Mouse (Mus musculus) MEL (cell line): ENCODE results near the gene Arhgap18. TPM values are rescaled to one million over a fixed set of nuclear protein-coding genes. Genes with fewer than 3 reads are reported as not detected.

Source experiments
- DNase-seq: peaks from one replicate; pipeline ENCODE4 v3.0.0; 2011; ENCODE audit warnings: low read depth, low spot score
- H3K27ac ChIP-seq: 2 replicates; pipeline ENCODE4 v1.5.1; 2012; ENCODE audit warnings: low read depth, mild to moderate bottlenecking, control low read depth, low read length, moderate library complexity; ENCODE audit not compliant: control insufficient read depth
- H3K27me3 ChIP-seq, 2 experiments: fragments of 150-350 bp in 1 of 2; sonication (generic) in 1 of 2; 2 replicates each; pipeline ENCODE4 v1.6.1; 2012; ENCODE audit warnings: low read length in 2 of 2, mild to moderate bottlenecking in 2 of 2, improper control_type of control experiment in 1 of 2, moderate library complexity in 1 of 2; ENCODE audit not compliant: insufficient read depth in 2 of 2, control insufficient read depth in 1 of 2
- H3K36me3 ChIP-seq, 2 experiments: 2 replicates each; pipeline ENCODE4 v1.6.1; 2012 to 2014; ENCODE audit warnings: low read length in 2 of 2, improper control_type of control experiment in 1 of 2, inconsistent platforms in 1 of 2, mild to moderate bottlenecking in 1 of 2; ENCODE audit not compliant: insufficient read depth in 2 of 2, control insufficient read depth in 1 of 2
- H3K4me1 ChIP-seq, 2 experiments: fragments of 150-350 bp in 1 of 2; sonication (generic) in 1 of 2; 2 replicates each; pipeline ENCODE4 v1.6.1; 2012; ENCODE audit warnings: low read length in 2 of 2, improper control_type of control experiment in 1 of 2, mild to moderate bottlenecking in 1 of 2; ENCODE audit not compliant: insufficient read depth in 2 of 2, control insufficient read depth in 1 of 2
- H3K4me3 ChIP-seq, 2 experiments: fragments of 150-350 bp in 1 of 2; sonication (generic) in 1 of 2; 2 replicates each; pipeline ENCODE4 v1.5.1; 2012; ENCODE audit warnings: low read depth in 2 of 2, low read length in 2 of 2, mild to moderate bottlenecking in 2 of 2, moderate library complexity in 2 of 2, control low read depth in 1 of 2, improper control_type of control experiment in 1 of 2; ENCODE audit not compliant: control insufficient read depth in 1 of 2, insufficient read depth in 1 of 2
- H3K79me2 ChIP-seq: 2 replicates; pipeline ENCODE4 v1.6.1; 2012; ENCODE audit warnings: mild to moderate bottlenecking, low read length, moderate library complexity; ENCODE audit not compliant: control insufficient read depth, poor library complexity, insufficient read depth
- H3K9ac ChIP-seq: 2 replicates; pipeline ENCODE4 v1.6.1; 2012; ENCODE audit warnings: low read depth, mild to moderate bottlenecking, control low read depth, low read length, moderate library complexity; ENCODE audit not compliant: control insufficient read depth, poor library complexity, severe bottlenecking
- H3K9me3 ChIP-seq: fragments of 150-350 bp; sonication (generic); replicated peaks from 2 replicates; pipeline ENCODE4 v1.6.1; 2012; ENCODE audit warnings: mild to moderate bottlenecking, low read length, improper control_type of control experiment, moderate library complexity; ENCODE audit not compliant: insufficient read depth
- CHD2 ChIP-seq: IDR thresholded peaks from 2 replicates; pipeline ENCODE4 v1.6.1; 2011; ENCODE audit warnings: low read length, improper control_type of control experiment
- CTCF ChIP-seq, 3 experiments: IDR thresholded peaks in 2 of 3; conservative IDR thresholded peaks in 1 of 3; 2 replicates each; pipeline ENCODE4 v1.5.1; 2011 to 2012; ENCODE audit warnings: low read length in 3 of 3, low read depth in 2 of 3, mild to moderate bottlenecking in 2 of 3, improper control_type of control experiment in 1 of 3, inconsistent platforms in 1 of 3, mixed read lengths in 1 of 3, moderate library complexity in 1 of 3; ENCODE audit not compliant: control insufficient read depth in 1 of 3, insufficient read depth in 1 of 3, poor library complexity in 1 of 3, severe bottlenecking in 1 of 3
- E2F4 ChIP-seq: IDR thresholded peaks from 2 replicates; pipeline ENCODE4 v1.6.1; 2011; ENCODE audit warnings: low read depth, low read length, improper control_type of control experiment, borderline replicate concordance
- EP300 ChIP-seq, 2 experiments: IDR thresholded peaks; 2 replicates each; pipeline ENCODE4 v1.6.1; 2011; ENCODE audit warnings: improper control_type of control experiment in 2 of 2, low read length in 2 of 2, low read depth in 1 of 2, mild to moderate bottlenecking in 1 of 2
- JUND ChIP-seq: IDR thresholded peaks from 2 replicates; pipeline ENCODE4 v1.6.1; 2011; ENCODE audit warnings: low read depth, mild to moderate bottlenecking, improper control_type of control experiment, low read length
- KAT2A ChIP-seq: conservative IDR thresholded peaks from 2 replicates; pipeline ENCODE4 v1.6.1; 2012; ENCODE audit warnings: low read depth, low read length, improper control_type of control experiment, inconsistent platforms
- MAFK ChIP-seq: IDR thresholded peaks from 2 replicates; pipeline ENCODE4 v1.6.1; 2011; ENCODE audit warnings: low read depth, mild to moderate bottlenecking, low read length, improper control_type of control experiment, borderline replicate concordance
- MAX ChIP-seq: IDR thresholded peaks from 2 replicates; pipeline ENCODE4 v1.6.1; 2011; ENCODE audit warnings: low read length, improper control_type of control experiment
- MAZ ChIP-seq: IDR thresholded peaks from 2 replicates; pipeline ENCODE4 v1.6.1; 2012; ENCODE audit warnings: low read depth, mild to moderate bottlenecking, inconsistent platforms, low read length, improper control_type of control experiment
- MEF2A ChIP-seq: IDR thresholded peaks from 2 replicates; pipeline ENCODE4 v1.6.1; 2014; ENCODE audit warnings: low read depth, mild to moderate bottlenecking, inconsistent platforms, low read length, improper control_type of control experiment; ENCODE audit not compliant: poor library complexity, insufficient replicate concordance, severe bottlenecking; ENCODE audit errors: extremely low read depth
- MYC ChIP-seq: IDR thresholded peaks from 2 replicates; pipeline ENCODE4 v1.6.1; 2011; ENCODE audit warnings: low read depth, mild to moderate bottlenecking, low read length, improper control_type of control experiment, moderate library complexity
- NELFE ChIP-seq: IDR thresholded peaks from 2 replicates; pipeline ENCODE4 v1.6.1; 2011; ENCODE audit warnings: low read depth, low read length, improper control_type of control experiment
- RAD21 ChIP-seq: IDR thresholded peaks from 2 replicates; pipeline ENCODE4 v1.6.1; 2011; ENCODE audit warnings: mild to moderate bottlenecking, low read depth, low read length, improper control_type of control experiment
- RCOR1 ChIP-seq: IDR thresholded peaks from 2 replicates; pipeline ENCODE4 v1.6.1; 2012; ENCODE audit warnings: low read depth, mild to moderate bottlenecking, inconsistent platforms, low read length, improper control_type of control experiment
- SIN3A ChIP-seq: IDR thresholded peaks from 2 replicates; pipeline ENCODE4 v1.6.1; 2012; ENCODE audit warnings: low read length, improper control_type of control experiment, inconsistent platforms
- SMC3 ChIP-seq: IDR thresholded peaks from 2 replicates; pipeline ENCODE4 v1.6.1; 2011; ENCODE audit warnings: low read depth, low read length, improper control_type of control experiment
- TAL1 ChIP-seq: IDR thresholded peaks from 2 replicates; pipeline ENCODE4 v1.6.1; 2012; ENCODE audit warnings: mild to moderate bottlenecking, inconsistent platforms, low read length, moderate library complexity, mixed read lengths
- USF2 ChIP-seq, 2 experiments: IDR thresholded peaks; 2 replicates each; pipeline ENCODE4 v1.6.1; 2011 to 2012; ENCODE audit warnings: improper control_type of control experiment in 2 of 2, low read length in 2 of 2, borderline replicate concordance in 1 of 2, inconsistent platforms in 1 of 2, low read depth in 1 of 2, mild to moderate bottlenecking in 1 of 2; ENCODE audit not compliant: insufficient read depth in 1 of 2
- ZC3H11A ChIP-seq: IDR thresholded peaks from 2 replicates; pipeline ENCODE4 v1.6.1; 2012; ENCODE audit warnings: low read depth, mild to moderate bottlenecking, inconsistent platforms, low read length, improper control_type of control experiment
- ZNF384 ChIP-seq: IDR thresholded peaks from 2 replicates; pipeline ENCODE4 v1.6.1; 2012; ENCODE audit warnings: low read depth, mild to moderate bottlenecking, inconsistent platforms, low read length, improper control_type of control experiment
- polyA plus RNA-seq, 2 experiments: library from polyadenylated mRNA; stranded (reverse) in 1 of 2; unstranded in 1 of 2; fragments of >175 nt in 1 of 2; fragments of >200 nt in 1 of 2; gene quantifications; 2 replicates each; pipeline versions ENCODE4 v1.2.1 to v1.2.4; 2012; ENCODE audit warnings: low replicate concordance in 2 of 2, low read depth in 1 of 2; ENCODE audit not compliant: insufficient read length in 2 of 2, insufficient read depth in 1 of 2, missing spikeins in 1 of 2
- total RNA-seq: library from RNA; depleted of rRNA; stranded (reverse); fragments of 300-350 nt; gene quantifications from 2 replicates; pipeline ENCODE4 v1.2.3, GENCODE M21; 2012

Gene Arhgap18
- total and polyA plus RNA-seq, 3 experiments: 3.4 to 4.4 TPM; not detected in 1

- H3K27ac ChIP-seq: no peak overlapping the region
- no peaks in the 10 kb centered on the region for H3K36me3 ChIP-seq
- no peak for DNase-seq
- no peak overlapping the region for H3K4me3 ChIP-seq
- no peaks in the 10 kb centered on the region for H3K27me3 ChIP-seq
- no peaks in the 10 kb centered on the region for H3K4me1 ChIP-seq
- H3K9ac ChIP-seq: no peak overlapping the region
- TF ChIP-seq JUND (no peak), NELFE (no peak), MYC (no peak), MAX (no peak), USF2 (IDR thresholded peaks at IDR 0.05; ENCODE audit: borderline replicate concordance in 1 of 2, insufficient read depth in 1 of 2, low read depth in 1 of 2, low read length in 2 of 2) (no peak), CHD2 (no peak), KAT2A (no peak), MAFK (no peak), MEF2A (no peak), SIN3A (no peak), EP300 (IDR thresholded peaks at IDR 0.05; ENCODE audit: low read depth in 1 of 2, low read length in 2 of 2) (no peak), RAD21 (no peak), E2F4 (no peak), CTCF (IDR thresholded peaks at IDR 0.05 in 2 of 3, conservative IDR thresholded peaks at IDR 0.05 in 1 of 3; ENCODE audit: control insufficient read depth in 1 of 3, insufficient read depth in 1 of 3, low read depth in 2 of 3, low read length in 3 of 3, poor library complexity in 1 of 3, severe bottlenecking in 1 of 3) (no peak), TAL1 (no peak), MAZ (no peak)
- TF ChIP-seq, all 39 proteins: peak for 0
- H3K9me3 ChIP-seq: no peaks in the 10 kb centered on the region
- H3K79me2 ChIP-seq: no peaks in the 10 kb centered on the region
Measured at GRCm38 (mm10) chr10:26912807-26913206, 159.6 kb downstream of the Arhgap18 start.

DNA sequence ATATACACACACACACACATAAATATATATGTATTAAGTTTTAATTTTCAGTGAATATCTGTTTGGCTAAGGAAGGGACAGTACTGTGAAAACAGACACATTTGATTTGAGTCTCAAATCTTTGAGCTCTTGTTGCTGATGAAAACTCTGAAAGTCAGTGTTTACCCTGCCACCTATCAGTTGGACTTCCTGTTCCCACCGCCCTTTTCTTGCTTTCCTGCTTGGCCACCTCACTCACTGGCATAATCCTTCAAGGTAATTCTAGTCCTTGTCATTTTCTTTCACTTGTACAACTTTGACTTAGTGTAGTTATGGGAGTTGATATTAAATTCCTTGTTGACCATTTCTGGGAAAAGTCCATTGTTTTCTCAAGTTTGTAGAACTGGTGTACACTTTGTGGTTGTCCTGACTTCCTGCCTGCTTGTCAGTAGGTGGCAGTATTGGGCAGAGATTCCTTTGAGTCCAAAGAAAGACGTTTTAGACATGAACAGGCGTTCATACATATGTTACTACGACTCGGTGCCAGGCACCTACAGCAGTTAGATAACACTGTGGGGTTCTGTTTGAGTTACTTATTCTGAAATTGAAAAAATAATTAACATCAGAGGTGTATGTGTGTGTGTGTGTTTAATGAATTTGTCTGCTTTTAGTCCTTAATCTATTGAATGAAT lies 166.2 kb downstream of the Arhgap18 start:
- no peaks in the 10 kb centered on the region for H3K27me3 ChIP-seq
- no peak for TF ChIP-seq MYC
- no peak for TF ChIP-seq ZNF384
- peak; percentile 78 for TF ChIP-seq SMC3
- TF ChIP-seq CTCF (IDR thresholded peaks at IDR 0.05 in 2 of 3, conservative IDR thresholded peaks at IDR 0.05 in 1 of 3; ENCODE audit: control insufficient read depth in 1 of 3, insufficient read depth in 1 of 3, low read depth in 2 of 3, low read length in 3 of 3, poor library complexity in 1 of 3, severe bottlenecking in 1 of 3): peak; percentile 53 to 85 (median 54)
- TF ChIP-seq MAZ: no peak
- no peak for TF ChIP-seq RCOR1
- TF ChIP-seq ZC3H11A: peak; percentile 46
- TF ChIP-seq NELFE: no peak
- peak; percentile 80 for TF ChIP-seq RAD21
- H3K36me3 ChIP-seq: no peaks in the 10 kb centered on the region
- H3K9ac ChIP-seq: no peak overlapping the region
- DNase-seq: peak; percentile 79
- H3K4me3 ChIP-seq: no peak overlapping the region
- no peaks in the 10 kb centered on the region for H3K9me3 ChIP-seq
- no peak overlapping the region for H3K27ac ChIP-seq
- no peaks in the 10 kb centered on the region for H3K4me1 ChIP-seq
- no peaks in the 10 kb centered on the region for H3K79me2 ChIP-seq
